Mouse (Mus musculus) NIH3T3 (cell line): ENCODE measurements around the gene Inka1.
"Not testable (repeated sequence)": the region's sequence is repeated elsewhere in the genome, so short reads cannot be mapped to it uniquely, and the experiment has no call there.

Source experiments
- DNase-seq: peaks from one replicate; pipeline ENCODE4 v3.0.0-alpha.2; 2012; ENCODE audit warnings: low read depth

Inka1 gene

DNA sequence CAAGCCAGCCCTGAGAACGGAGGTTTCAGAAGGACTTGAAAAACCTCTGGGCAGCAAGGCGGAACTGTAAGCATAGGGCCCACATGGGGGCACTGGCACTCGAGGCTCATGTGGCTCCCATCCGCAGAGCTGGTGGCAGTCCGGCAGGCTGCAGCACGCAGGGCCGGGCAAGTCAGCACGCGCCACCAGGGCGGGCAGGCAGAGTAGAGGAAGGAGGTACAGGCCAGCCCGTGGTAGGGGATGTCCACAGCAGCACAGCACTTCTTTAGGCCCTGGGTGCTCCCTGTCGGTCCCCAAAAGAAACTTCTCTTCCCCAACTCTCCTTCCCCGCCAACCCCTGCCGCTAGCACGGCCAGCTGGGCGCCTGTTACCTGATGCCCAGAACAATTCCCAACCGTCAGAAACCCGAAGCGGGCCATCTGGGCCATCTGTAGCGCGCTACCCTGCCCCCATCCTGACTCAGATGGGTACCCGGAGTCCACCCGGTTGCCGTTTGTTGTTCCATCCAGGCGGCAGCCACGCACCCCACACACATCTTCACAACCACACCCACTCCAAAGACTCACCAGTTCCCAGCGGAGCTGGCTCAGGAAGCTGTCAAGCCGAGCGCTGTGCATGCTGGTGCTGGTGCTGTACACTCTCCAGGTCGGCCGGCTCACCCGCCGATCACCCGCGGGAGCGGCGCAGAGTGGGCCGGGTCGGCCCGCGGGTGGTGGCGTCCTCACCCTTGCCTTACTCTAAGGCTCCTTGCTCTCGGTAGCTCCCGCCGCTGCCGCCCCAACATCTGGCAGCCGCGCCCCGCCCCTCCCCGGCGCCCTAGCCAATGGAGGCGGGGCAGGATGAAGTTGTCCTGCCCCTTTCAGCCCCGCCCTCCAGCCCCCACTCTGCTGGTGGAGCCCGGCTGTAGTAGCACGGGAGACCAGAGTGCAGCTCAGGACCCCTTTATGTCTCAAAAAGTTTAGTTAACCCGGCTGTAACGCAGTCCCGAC lies at the start of gene Inka1:
Inka1 (minus strand) TSS at position 749 of the 989 bp plus-strand sequence.
- peak; percentile 92 for DNase-seq

DNA sequence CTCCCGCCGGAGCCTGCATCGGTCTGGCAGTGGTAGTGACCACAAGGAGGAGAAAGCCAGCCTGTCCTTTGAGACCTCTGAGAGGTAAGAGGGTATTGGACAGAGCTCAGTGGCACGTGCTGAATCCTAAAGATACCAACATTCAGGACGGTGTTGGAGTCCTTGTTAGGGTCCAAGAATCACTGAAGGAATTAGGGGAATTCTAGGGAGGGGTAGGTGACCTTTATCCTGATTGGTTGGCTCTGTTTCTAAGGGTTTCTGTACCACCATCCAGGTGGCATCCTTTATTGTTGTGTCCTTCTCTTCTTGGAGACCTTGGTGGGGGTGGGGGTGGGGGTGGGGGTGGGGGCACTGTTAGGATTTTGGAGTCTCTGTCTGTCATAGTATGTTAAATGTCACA lies 46.4 kb upstream of the Inka1 start:
- no peak for DNase-seq

DNA sequence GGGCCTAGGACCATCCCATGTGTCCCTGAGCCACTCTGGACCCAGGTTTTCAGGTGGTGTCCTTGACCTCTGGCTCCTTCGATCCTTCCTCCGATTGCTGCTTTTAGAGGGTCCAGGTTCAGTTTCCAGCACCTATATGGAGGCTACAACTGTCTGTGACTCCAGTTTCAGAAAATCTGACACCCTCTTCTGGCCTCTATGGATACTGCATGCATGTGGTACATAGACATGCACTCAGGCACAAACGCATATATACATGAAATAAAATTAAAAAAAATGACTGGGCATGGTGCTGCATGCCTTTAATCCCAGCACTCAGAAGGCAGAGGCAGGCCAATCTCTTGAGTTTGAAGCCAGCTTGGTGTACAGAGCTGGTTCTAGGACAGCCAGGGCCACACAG lies 42.2 kb upstream of the Inka1 start:
- DNase-seq: no peak

DNA sequence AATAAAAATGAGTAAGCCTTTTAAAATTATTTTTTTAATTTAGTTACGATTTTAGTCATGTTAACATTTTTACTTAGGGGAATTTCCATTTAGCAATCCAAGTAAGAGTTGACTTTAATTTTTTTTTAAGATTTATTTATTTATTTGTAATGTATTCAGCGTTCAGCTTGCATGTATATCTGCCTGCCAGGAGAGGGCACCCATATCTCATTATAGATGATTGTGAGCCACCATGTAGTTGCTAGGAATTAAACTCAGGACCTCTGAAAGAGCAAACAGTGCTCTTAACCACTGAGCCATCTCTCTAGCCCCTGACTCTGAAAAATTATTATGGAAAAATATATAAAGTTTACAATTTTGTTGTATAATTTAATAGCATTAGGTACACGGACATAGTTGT lies 40.9 kb upstream of the Inka1 start:
- no peak for DNase-seq

DNA sequence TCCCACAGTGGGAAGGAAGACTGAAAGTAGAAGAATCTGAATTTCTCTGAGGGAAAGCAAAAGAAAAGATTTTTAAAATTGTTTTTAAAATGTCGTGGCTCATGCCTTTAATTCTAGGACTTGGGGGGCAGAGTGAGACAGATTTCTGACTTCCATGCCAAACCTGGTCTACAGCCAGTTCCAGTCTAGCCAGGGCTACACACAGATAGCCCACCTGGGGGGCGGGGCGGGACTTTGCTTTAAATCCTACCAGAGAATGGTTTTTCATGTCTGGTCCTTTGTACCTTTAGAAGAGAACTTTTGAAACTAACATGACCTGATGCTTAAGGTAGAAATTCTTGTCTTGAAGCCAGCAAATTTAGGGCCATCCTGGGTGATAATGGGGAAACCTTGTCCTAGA lies 37.5 kb upstream of the Inka1 start:
- no peak for DNase-seq

DNA sequence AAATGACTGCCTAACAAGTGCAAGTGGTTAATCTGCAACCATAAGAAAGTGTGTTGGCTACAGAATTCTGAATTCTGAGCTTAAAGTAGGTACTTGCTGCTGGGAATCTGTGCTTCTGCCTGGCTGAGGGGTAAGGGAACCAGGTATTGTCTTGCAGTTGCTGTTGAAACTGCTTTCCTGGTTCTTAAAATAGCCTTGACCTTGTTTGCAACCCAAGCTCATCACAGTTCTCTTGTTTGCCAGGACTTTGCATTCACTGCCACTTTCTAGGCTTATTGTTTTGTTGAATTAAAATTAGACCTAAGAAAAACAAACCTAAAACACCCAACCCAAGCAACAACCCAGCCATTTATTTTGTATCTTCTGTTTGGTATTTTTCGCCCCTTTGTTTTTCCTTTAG lies 35.1 kb upstream of the Inka1 start:
- no peak for DNase-seq

DNA sequence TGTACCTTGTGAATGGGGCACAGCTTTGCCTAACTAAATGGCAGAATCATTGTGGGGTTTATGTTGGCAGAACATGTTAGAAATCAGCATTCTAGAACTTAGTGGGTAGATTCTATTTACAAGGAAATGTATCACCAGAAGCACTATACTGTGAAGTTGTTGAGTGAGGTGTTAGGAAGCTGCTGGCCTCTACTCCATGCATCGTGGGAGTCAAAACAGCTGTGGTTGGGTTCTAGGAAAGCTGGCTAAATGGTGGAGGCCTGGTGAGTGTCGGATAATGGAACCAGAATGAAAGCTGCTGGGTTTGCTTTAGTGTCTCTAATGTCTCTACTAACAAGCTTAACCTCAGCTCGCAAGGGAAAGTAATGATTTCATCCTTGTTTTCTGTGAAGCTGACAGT lies 31.4 kb upstream of the Inka1 start:
- no peak for DNase-seq

DNA sequence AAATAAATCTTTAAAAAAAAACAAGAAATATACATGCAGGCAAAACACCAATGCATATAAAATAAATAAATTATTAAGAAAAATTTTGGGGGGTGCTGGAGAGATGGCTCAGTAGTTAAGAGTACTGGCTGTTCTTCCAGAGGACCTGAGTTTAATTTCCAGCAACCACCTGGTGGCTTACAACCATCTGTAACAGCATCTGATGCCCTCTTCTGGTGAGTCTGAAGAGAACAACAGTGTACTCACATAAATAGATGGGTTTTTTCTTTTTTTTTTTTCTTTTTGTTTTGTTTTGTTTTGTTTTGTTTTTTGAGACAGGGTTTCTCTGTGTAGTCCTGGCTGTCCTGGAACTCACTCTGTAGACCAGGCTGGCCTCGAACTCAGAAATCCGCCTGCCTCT lies 27.9 kb upstream of the Inka1 start:
- DNase-seq: not testable (repeated sequence)

DNA sequence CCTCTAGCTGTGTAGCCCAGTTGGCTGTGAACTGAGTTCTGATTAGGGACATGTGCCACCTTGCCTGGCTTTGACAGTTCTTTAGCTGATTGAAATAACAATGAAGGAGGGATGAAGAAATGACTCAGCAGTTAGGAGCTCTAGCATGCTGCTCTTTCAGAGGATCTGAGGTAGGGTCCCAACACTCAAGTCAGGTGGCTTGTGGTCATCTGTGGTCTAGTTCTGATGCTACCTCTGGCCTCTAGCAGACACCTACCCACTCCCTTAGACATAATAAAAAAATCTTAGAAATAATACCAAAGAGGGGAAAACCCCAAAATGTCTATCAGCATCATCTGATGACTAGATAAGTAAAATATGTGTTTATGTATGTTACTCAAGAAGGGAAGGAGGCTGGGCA lies 24.7 kb upstream of the Inka1 start:
- no peak for DNase-seq

DNA sequence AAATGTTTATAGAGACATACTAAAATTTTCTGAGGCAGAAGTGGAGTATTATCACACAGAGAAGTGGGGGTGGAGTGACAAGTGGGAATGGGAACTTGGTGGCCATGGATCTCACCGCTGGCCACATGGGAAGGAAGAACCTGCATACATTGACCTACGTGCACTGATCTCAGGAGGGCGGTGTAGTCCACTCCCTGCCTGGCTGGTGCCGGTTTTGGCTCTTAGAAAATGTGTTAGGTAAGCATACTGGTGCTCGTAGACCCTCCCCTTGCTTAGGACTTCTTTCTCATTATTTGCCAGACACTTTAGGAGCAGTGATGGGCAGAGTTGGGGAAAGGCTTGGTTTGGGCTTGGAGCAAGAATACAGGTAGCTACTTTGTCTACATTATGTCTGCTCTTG lies 22.4 kb upstream of the Inka1 start:
- no peak for DNase-seq

DNA sequence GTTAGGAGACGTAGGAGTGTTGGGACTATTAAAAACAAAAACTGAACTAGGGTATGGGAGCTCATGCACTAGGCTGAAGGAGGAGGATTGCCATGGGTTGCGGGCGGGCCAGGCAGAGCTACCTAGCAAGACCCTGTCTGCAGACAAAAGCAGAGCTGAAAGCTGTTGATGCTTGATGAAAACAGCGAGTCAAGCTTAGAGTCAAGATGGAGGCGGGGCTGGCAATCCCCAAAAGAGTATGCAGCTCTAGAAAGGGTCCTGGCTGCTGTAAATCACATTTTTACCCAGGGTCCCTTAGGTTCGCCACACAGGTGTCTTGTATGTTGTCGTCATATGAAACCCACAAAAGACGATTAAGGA lies 17.8 kb upstream of the Inka1 start:
- peak; percentile 43 for DNase-seq

DNA sequence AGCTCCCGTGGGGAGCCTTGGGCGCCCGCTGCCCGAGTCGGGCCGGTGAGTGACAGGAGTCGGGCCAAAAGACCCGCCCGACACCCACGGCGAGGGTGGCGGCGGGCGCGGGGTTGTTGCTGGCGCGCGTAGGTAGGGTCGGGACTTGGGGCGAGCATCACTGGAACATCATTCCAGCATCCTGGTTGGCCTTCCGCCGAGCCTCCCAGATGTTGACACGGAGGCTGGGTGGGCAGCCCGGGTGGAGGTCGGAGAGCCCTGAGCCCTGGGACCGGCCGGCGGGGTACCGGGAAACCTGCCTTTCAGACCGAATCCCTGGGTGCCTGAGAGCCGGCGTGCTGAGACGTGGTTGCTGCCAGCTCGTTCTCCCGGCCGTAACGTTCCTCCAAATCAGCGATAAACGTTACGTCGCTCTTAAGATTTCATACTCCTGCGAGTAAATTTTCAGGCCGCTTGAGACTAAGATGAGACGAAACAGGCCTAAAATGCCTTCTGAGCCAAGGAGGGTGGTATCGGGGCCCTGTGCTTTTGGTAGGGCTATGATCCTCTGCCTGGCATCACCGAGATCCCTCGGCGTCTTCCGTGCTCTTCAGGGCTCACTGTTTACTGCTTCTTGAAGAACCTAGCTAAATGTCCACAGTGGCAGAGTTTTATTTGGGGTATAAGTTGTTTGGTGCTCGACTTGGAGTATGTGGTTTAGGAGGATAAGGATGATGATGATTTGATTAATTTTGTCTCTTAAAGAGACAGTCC lies 17.3 kb upstream of the Inka1 start:
- peak; percentile 39 for DNase-seq

DNA sequence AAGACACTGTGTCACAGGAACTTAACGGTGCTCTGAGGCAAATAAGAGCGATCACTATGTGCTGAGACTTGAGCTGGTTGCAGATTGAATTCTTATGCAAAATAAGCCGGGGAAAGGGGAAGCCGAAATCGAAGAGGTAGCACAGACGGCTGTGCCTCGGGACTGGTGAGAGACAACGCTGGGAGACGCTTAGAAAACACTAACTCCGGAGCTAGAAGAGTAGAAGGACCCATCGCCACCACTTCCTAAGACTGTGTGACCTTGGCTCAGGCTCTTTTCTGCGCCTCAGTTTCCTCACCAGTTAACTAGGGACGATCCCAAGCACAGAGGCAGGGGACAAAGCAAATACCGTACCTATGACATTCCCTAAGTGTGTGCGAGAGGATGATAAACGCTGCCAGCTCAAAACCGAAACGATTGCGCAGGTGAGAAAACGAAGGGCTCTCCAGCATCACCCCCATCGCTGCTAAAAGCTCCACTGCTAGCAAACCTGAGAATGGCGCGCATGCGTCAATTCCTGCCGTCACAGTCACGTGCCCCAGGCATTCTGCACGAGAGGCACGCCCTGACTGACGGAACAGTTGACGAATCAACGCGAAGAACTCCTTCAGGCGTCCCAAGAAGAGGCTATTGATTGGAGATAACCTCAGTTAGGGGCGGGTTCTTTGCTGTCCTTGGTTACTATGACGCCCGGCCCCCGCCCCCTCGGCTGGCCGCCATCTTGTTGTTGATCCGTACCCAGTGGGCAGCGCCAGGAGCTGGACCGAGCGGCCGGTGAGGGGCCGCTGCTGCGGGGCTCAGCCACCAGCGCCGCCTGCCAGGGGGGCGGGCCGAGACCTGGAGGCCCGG lies 16.5 kb upstream of the Inka1 start, which contains the start of gene Ip6k1:
Ip6k1 (plus strand) TSS at position 580 of the 849 bp plus-strand sequence.
- peak; percentile 100 for DNase-seq

DNA sequence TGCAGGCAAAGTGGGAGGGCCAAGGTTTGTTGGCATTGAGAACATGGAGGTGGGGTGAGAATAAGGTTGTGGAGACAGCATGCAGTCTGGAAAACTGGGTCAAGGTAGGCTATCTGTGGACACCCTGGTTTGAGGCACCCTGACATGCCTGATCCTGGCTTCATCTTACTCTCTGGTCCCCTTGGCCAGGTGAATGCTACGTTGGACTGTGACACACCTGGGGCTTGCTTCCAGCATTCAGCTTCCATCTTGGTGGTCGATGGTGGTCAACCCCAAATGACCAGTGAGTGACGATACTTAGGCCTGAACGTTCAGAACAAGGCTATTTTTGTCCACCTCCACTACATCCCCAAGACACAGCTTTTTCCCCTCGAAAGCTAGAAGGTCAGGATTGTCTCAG lies 10.4 kb upstream of the Inka1 start, which contains the start of gene Gm20662:
Gm20662 (plus strand) TSS at position 301 of the 400 bp plus-strand sequence.
- DNase-seq: no peak

DNA sequence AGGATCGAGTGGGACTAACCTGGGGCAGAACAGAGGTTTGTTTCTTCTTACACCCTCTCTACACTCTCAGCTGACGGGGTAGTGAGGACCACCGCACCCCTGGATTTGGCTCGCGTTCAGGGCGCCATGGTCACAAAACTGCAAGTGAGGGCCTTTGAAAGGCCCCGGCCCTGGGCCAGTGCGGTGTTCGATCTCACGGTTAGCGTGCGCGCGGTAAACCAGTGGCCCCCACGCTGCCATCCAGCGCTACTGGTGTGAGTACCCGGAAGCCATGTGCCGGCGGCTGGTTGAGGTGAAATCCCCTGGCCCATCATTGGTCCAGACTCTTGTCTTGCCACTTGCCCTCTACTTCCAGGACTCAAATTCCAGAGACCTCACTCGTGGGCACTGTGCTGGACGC lies 9.8 kb upstream of the Inka1 start:
- DNase-seq: no peak

DNA sequence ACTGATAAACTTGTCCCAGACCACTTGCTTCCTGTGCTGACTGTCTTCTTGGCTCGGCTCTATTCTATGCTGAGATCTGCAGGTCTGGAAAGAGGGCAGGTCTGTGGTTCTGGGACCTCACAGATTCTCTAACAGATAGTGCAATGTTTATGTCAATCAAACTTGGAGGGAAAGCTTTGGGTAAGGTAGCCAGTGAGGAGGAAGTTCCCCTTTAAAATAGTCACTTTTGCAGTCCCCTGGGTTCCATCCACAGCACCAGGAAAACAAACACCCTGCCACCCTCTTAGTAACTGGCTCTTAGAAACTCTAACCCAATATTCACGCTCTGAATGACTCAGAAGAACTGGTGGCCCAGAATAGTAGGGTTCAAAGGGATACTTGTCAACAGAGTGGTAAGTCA lies 8.8 kb upstream of the Inka1 start:
- no peak for DNase-seq

DNA sequence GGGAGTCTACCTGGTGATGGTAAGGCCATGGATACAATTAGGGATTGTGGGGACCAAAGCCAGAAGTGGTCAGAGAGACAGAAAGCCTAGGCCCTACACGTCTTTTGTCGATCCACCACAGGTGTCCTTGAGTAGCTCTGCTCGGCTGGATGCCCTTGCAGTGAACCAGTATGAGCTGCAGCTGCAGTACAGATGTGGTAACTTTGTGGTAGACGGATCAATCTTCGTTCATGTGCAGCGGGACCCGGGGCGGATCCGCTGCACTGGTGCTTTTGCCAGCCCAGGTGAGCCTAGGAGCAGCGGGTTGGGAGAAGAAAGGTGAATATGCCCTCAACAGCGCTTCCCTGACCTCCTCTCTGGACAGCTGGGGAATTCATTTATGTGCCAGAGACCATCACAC lies 7.3 kb upstream of the Inka1 start:
- no peak for DNase-seq

DNA sequence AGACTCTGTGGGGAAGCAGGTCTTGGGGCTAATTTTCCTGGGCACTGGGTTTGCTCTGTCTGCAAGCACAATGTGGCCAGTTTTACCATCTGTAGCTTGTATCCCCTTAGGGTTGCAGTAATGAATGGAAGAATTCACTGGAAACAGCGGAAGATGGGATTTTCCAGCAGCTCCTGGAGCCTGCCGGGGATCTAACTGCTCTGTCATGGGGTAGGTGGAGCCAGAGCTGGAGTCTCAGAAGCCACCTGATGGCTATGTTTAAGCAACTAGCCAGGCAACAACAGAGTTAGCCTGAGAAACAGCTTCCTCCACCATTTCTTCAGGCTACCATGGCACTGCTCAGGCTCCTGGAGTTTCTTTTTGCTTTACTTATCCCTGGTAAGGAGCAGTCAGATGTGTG lies 6.5 kb upstream of the Inka1 start, which contains the start of gene Cdhr4:
Cdhr4 (plus strand) TSS at position 301 of the 400 bp plus-strand sequence.
- peak; percentile 47 for DNase-seq

DNA sequence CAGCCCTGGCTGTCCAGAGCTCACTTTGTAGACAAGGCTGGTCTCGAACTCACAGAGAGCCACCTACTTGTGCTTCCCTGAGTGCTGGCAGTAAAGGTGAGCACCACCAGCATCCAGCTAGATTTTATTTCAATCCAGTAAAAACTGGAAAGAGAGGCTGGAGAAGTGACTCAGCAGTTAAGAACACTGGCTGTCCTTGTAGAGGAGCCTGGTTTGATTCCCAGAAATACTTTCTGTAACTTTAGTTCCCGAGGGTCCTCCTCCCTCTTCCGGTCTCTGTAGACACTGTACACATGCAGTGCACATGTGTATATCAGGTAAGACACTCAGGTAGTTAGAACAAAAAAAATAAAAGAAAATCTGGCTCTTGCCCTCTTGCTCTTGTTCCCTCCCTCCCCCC lies 2.3 kb upstream of the Inka1 start:
- peak; percentile 72 for DNase-seq

DNA sequence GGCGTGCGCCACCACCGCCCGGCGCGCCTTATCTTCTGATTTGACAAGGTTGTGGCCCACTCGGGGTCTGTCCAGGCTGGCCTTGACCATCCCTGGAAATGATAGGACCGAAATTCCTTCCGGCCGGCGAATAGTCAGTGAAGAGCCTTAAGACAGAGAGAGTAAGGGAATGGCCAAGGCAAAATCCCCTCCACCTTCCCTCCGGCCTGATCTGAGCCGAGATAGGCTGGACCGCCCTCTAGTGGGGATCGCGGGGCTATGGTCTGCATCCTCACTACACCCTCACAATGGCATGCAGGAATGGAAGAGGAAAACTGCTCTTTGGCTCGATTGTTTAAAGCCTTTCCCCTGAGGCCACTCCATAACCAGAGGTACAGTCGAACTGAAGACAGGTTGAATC lies 697 bp upstream of the Inka1 start:
- peak; percentile 89 for DNase-seq

DNA sequence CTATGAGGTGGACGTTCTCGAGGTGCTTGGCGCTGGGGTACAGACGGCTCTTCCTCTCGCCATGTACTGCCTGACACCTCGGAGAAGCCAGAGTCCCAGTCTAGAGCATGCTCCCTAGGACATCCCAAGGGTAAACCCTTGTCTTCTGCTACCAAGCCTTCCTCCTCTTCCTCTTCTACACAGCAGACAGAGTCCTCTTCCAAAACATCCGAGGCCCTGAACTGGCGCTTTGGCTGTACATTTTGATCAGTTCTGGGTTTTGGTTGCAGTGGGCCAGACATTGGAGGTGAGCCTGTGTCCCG lies 974 bp downstream of the Inka1 start:
- no peak for DNase-seq

DNA sequence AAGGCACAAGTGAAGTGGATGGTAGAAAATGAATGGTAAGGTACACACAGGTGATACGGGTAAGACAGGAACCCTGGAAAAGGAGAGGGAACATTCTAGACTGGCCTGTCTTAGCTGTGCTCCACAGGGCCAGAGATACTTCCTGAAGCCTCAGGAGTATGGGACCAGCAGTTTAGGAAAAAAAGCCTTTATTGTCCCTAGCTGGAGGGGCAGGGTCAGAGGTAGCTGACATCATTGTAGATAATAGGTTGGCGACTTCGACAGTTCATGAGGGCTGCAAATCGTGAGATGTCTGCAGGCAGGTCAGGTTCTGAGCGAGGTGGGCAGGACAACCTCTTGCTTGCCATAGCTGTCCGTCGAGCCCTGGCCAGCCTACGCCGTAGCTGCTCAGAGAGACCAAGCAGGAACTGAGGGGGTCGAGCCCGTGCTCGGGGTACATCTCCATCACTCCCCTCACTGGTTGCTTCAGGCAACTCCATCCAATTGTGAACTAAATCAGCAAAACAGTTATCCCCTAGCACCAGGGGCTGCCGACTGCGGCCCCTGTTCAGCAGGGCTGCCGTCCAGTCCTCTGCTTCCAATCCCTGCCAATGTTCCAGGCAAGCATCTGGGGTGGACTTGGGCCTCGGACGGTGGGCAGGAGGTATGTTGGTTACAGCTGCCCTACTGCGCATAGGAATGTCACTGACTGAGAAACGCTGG lies 1.5 kb downstream of the Inka1 start:
- DNase-seq: no peak
